Comparison of ENCODE assay signal across 9 mouse cellular contexts in the genomic region with DNA sequence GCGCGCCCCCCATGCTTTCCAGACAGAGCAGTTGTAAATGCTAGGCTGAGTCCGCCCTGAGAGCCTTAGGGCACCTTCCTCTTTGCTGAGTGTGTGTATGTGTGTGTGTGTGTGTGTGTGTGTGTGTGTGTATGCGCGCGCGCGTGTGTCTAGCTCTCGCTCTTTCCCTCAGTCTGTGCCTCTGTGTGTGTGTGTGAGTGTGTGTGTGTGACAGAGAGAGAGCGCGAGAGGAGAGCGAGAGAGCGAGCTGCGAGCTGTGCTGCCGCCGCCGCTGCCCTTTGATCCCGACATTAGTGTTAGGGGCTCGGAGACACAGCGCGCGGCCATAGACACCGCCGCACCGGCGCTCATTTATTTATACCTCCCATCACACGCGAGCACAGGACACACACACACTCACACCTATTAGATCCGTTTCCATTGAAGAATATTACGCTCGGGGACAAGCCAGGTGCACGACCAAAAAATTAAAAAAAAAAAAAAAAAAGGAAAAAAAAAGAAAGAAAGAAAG. TPM values are rescaled to one million over a fixed set of nuclear protein-coding genes. Genes with fewer than 3 reads are reported as not detected.
A peak's percentile ranks its signal among the peaks of the same experiment; 100 is the strongest.
DNase-seq lines count a peak whose midpoint lies in the region; ATAC-seq and TF ChIP-seq lines count a peak whose summit lies in the region.
"Had no signal": no experiment of that assay in that cellular context is flagged by ENCODE, and none has a peak within 500 bp of the region (broad histone marks: within the 10 kb centered on the region; RNA-seq: fewer than 3 reads in every experiment).

A gene (plus strand): TSS at position 461 of the 511 bp plus-strand sequence.

- H3K4me2 ChIP-seq in embryonic facial prominence, embryonic 13.5 days, result peak within 1 kb of the TSS; percentile 79
- peak within 1 kb of the TSS; percentile 82 for H3K4me2 ChIP-seq in kidney, embryonic 14.5 days (replicated peaks; ENCODE audit: low read depth, low read length)
- peak within 1 kb of the TSS; percentile 95 for H3K4me2 ChIP-seq in midbrain, postnatal 0 days (ENCODE audit: low read depth, low read length, poor library complexity, severe bottlenecking)

- peak; percentile 43; the same call in 1 of the 2 replicates for ATAC-seq in embryonic facial prominence, embryonic 13.5 days (ENCODE audit: insufficient number of reproducible peaks, insufficient read depth, low FRiP score, low TSS enrichment, low read depth)
- peak; percentile 36 for ATAC-seq in kidney, embryonic 14.5 days (ENCODE audit: low FRiP score, low TSS enrichment)
- peak; percentile 68 for ATAC-seq in midbrain, postnatal 0 days (ENCODE audit: low FRiP score)

- no peaks in the 10 kb centered on the region for H3K9me3 ChIP-seq in embryonic facial prominence, embryonic 13.5 days
- 0 out of 2 replicates have a peak, but pooled peaks cover 3% of the 10 kb centered on the region for H3K9me3 ChIP-seq in heart, embryonic 10.5 days
- H3K9me3 ChIP-seq in kidney, embryonic 14.5 days (ENCODE audit: control insufficient read depth, low read length), result no peaks in the 10 kb centered on the region
- no peaks in the 10 kb centered on the region for H3K9me3 ChIP-seq in midbrain, postnatal 0 days (ENCODE audit: low read length)

- peak within 1 kb of the TSS; percentile 98 for H3K9ac ChIP-seq in embryonic facial prominence, embryonic 13.5 days
- peak within 1 kb of the TSS; percentile 99 for H3K9ac ChIP-seq in kidney, embryonic 14.5 days (ENCODE audit: low read depth, low read length)
- H3K9ac ChIP-seq in midbrain, postnatal 0 days (replicated peaks; ENCODE audit: low read length, poor library complexity, severe bottlenecking), result peak within 1 kb of the TSS; percentile 93

- no peaks in the 10 kb centered on the region for H3K36me3 ChIP-seq in embryonic facial prominence, embryonic 13.5 days
- no peaks in the 10 kb centered on the region for H3K36me3 ChIP-seq in heart, embryonic 10.5 days
- H3K36me3 ChIP-seq in kidney, embryonic 14.5 days (ENCODE audit: control insufficient read depth, insufficient read depth, low read length), result no peaks in the 10 kb centered on the region
- H3K36me3 ChIP-seq in midbrain, postnatal 0 days (ENCODE audit: insufficient read depth, low read length), result no peaks in the 10 kb centered on the region

- TF ChIP-seq CTCF in midbrain, postnatal 0 days (IDR thresholded peaks at IDR 0.05), result no peak

- peaks cover 22% of the 10 kb centered on the region for H3K4me1 ChIP-seq in embryonic facial prominence, embryonic 13.5 days
- peaks cover 19% of the 10 kb centered on the region for H3K4me1 ChIP-seq in heart, embryonic 10.5 days
- H3K4me1 ChIP-seq in kidney, embryonic 14.5 days (ENCODE audit: control insufficient read depth, insufficient read depth, low read length), result peaks cover 10% of the 10 kb centered on the region
- no peaks in the 10 kb centered on the region for H3K4me1 ChIP-seq in midbrain, postnatal 0 days (ENCODE audit: insufficient read depth, low read length)

- WGBS in embryonic facial prominence, embryonic 13.5 days, result 0% methylated on average over 26 of the region's 32 CpGs
- under 1% methylated on average over 31 of the region's 32 CpGs for WGBS in heart, embryonic 10.5 days
- WGBS in kidney, embryonic 14.5 days, result 2% methylated on average over 32 of the region's 32 CpGs
- WGBS in midbrain, postnatal 0 days, result under 1% methylated on average over 32 of the region's 32 CpGs

- DNase-seq in 3134 (ENCODE audit: extremely low read depth, insufficient read length, low spot score) (peak; percentile 78), liver (peak; percentile 67)
- peak; percentile 68 for DNase-seq in adrenal gland, postnatal 25 days
- peak; percentile 93 for DNase-seq in heart, embryonic 10.5 days (ENCODE audit: low spot score)
- peak; percentile 89 for DNase-seq in midbrain, postnatal 0 days (ENCODE audit: low spot score)
- peak; percentile 52 to 79 for DNase-seq in spleen, postnatal 10 days (ENCODE audit: low spot score in 2 of 2)

- H3K27me3 ChIP-seq in embryonic facial prominence, embryonic 13.5 days, result no peaks in the 10 kb centered on the region
- no peaks in the 10 kb centered on the region for H3K27me3 ChIP-seq in heart, embryonic 10.5 days (ENCODE audit: insufficient read depth, poor library complexity, severe bottlenecking)
- no peaks in the 10 kb centered on the region for H3K27me3 ChIP-seq in kidney, embryonic 14.5 days (ENCODE audit: control insufficient read depth, insufficient read depth, low read length)
- no peaks in the 10 kb centered on the region for H3K27me3 ChIP-seq in midbrain, postnatal 0 days (ENCODE audit: insufficient read depth, low read length)

- peak within 1 kb of the TSS; percentile 100 for H3K27ac ChIP-seq in embryonic facial prominence, embryonic 13.5 days
- peak within 1 kb of the TSS; percentile 100 for H3K27ac ChIP-seq in heart, embryonic 10.5 days
- H3K27ac ChIP-seq in kidney, embryonic 14.5 days (ENCODE audit: low read depth, low read length), result peak within 1 kb of the TSS; percentile 100
- H3K27ac ChIP-seq in midbrain, postnatal 0 days (ENCODE audit: low read depth, low read length), result peak within 1 kb of the TSS; percentile 98

- H3K4me3 ChIP-seq in embryonic facial prominence, embryonic 13.5 days, result peak within 1 kb of the TSS; percentile 87
- peak within 1 kb of the TSS; percentile 99 for H3K4me3 ChIP-seq in heart, embryonic 10.5 days
- peak within 1 kb of the TSS; percentile 91 for H3K4me3 ChIP-seq in kidney, embryonic 14.5 days (ENCODE audit: low read length)
- H3K4me3 ChIP-seq in midbrain, postnatal 0 days (ENCODE audit: low read depth, low read length), result peak within 1 kb of the TSS; percentile 91

RNA-seq across cellular contexts. Expression of the gene that starts here (rescaled TPM):
- 15.1 and 15.4 TPM in 2 replicates for total RNA-seq in adrenal gland, postnatal 25 days (2021)
- polyA plus RNA-seq in embryonic facial prominence, embryonic 13.5 days (2015; fragmentation: Nextera tagmentation; extraction: Ambion mirVana), result 12.0 and 13.7 TPM in 2 replicates
- 5.8 and 7.4 TPM in 2 replicates for polyA plus RNA-seq in heart, embryonic 10.5 days (2016; fragmentation: Nextera tagmentation; extraction: Ambion mirVana)
- polyA plus RNA-seq in kidney, embryonic 14.5 days (2014; fragmentation: Nextera tagmentation; extraction: Ambion mirVana), result 8.6 and 12.2 TPM in 2 replicates
- total RNA-seq in midbrain, postnatal 0 days (2014; rRNA removed), result 37.0 and 37.5 TPM in 2 replicates
- 7.4 and 8.8 TPM in 2 replicates for polyA plus RNA-seq in midbrain, postnatal 0 days (2015; fragmentation: Nextera tagmentation; extraction: Ambion mirVana)
- total RNA-seq: MEL had no signal

Comparison
In these comparisons a context has a peak if more than half of its experiments do, and no peak if none do; other contexts are left out.
1. Peak in every context shown above with its lines: DNase-seq, ATAC-seq, H3K4me3 ChIP-seq and H3K27ac ChIP-seq.